Mouse (Mus musculus): Measurements from ENCODE around the gene Olfr16. TPM values are rescaled to one million over a fixed set of nuclear protein-coding genes. Genes with fewer than 3 reads are reported as not detected.

Gene Olfr16
- total and polyA plus RNA-seq, 3 experiments, result not detected

GRCm38 (mm10) chr1:172989794-172990634 is 39.8 kb downstream of the Olfr16 start:
- H3K4me1 ChIP-seq (ENCODE audit: control insufficient read depth in 1 of 2, insufficient read depth in 2 of 2, low read length in 2 of 2), result no peaks in the 10 kb centered on the region
- no peaks in the 10 kb centered on the region for H3K36me3 ChIP-seq (ENCODE audit: control insufficient read depth in 1 of 2, insufficient read depth in 2 of 2, low read length in 2 of 2)
- H3K9ac ChIP-seq (ENCODE audit: control insufficient read depth, low read depth, low read length, poor library complexity, severe bottlenecking), result no peak overlapping the region
- no peak overlapping the region for H3K4me3 ChIP-seq (ENCODE audit: control insufficient read depth in 1 of 2, insufficient read depth in 1 of 2, low read depth in 2 of 2, low read length in 2 of 2)
- no peaks in the 10 kb centered on the region; a peak in 1 of 4 replicates for H3K27me3 ChIP-seq (ENCODE audit: control insufficient read depth in 1 of 2, insufficient read depth in 2 of 2, low read length in 2 of 2)
- TF ChIP-seq MEF2A (IDR thresholded peaks at IDR 0.05; ENCODE audit: extremely low read depth, insufficient replicate concordance, low read depth, low read length, poor library complexity, severe bottlenecking), result no peak
- no peak for TF ChIP-seq TBP (IDR thresholded peaks at IDR 0.05; ENCODE audit: low read depth, low read length)
- TF ChIP-seq ZNF384 (IDR thresholded peaks at IDR 0.05; ENCODE audit: low read depth, low read length), result no peak
- TF ChIP-seq SIN3A (IDR thresholded peaks at IDR 0.05; ENCODE audit: low read length), result no peak
- no peak for TF ChIP-seq MAX (IDR thresholded peaks at IDR 0.05; ENCODE audit: low read length)
- TF ChIP-seq CTCF (IDR thresholded peaks at IDR 0.05 in 2 of 3, conservative IDR thresholded peaks at IDR 0.05 in 1 of 3; ENCODE audit: control insufficient read depth in 1 of 3, insufficient read depth in 1 of 3, low read depth in 2 of 3, low read length in 3 of 3, poor library complexity in 1 of 3, severe bottlenecking in 1 of 3), result no peak
- no peak for TF ChIP-seq MAZ (IDR thresholded peaks at IDR 0.05; ENCODE audit: low read depth, low read length)
- no peak for TF ChIP-seq USF1 (IDR thresholded peaks at IDR 0.05; ENCODE audit: low read depth, low read length)
- TF ChIP-seq NELFE (IDR thresholded peaks at IDR 0.05; ENCODE audit: low read depth, low read length), result no peak
- TF ChIP-seq KAT2A (conservative IDR thresholded peaks at IDR 0.05; ENCODE audit: low read depth, low read length), result no peak
- TF ChIP-seq RAD21 (IDR thresholded peaks at IDR 0.05; ENCODE audit: low read depth, low read length), result no peak
- no peak for TF ChIP-seq MXI1 (IDR thresholded peaks at IDR 0.05; ENCODE audit: low read depth, low read length)
- DNase-seq (ENCODE audit: low read depth, low spot score), result no peak
- no peaks in the 10 kb centered on the region for H3K79me2 ChIP-seq (ENCODE audit: control insufficient read depth, insufficient read depth, low read length, poor library complexity)
- H3K9me3 ChIP-seq (replicated peaks; ENCODE audit: insufficient read depth, low read length), result no peaks in the 10 kb centered on the region
- no peak overlapping the region for H3K27ac ChIP-seq (ENCODE audit: control insufficient read depth, low read depth, low read length)

- Histone ChIP-seq H3K79me2 (ENCODE audit: control insufficient read depth, insufficient read depth, low read length, poor library complexity) (no peaks in the 10 kb centered on the region), H3K36me3 (ENCODE audit: control insufficient read depth in 1 of 2, insufficient read depth in 2 of 2, low read length in 2 of 2) (no peaks in the 10 kb centered on the region), H3K27ac (ENCODE audit: control insufficient read depth, low read depth, low read length) (no peak overlapping the region), H3K4me3 (ENCODE audit: control insufficient read depth in 1 of 2, insufficient read depth in 1 of 2, low read depth in 2 of 2, low read length in 2 of 2) (no peak overlapping the region), H3K4me1 (ENCODE audit: control insufficient read depth in 1 of 2, insufficient read depth in 2 of 2, low read length in 2 of 2) (no peaks in the 10 kb centered on the region), H3K27me3 (ENCODE audit: control insufficient read depth in 1 of 2, insufficient read depth in 2 of 2, low read length in 2 of 2) (no peaks in the 10 kb centered on the region; a peak in 1 of 4 replicates), H3K9me3 (replicated peaks; ENCODE audit: insufficient read depth, low read length) (no peaks in the 10 kb centered on the region), H3K9ac (ENCODE audit: control insufficient read depth, low read depth, low read length, poor library complexity, severe bottlenecking) (no peak overlapping the region)
- TF ChIP-seq USF1 (IDR thresholded peaks at IDR 0.05; ENCODE audit: low read depth, low read length) (no peak), GABPA (IDR thresholded peaks at IDR 0.05; ENCODE audit: low read depth, low read length) (no peak), MYB (IDR thresholded peaks at IDR 0.05; ENCODE audit: low read depth, low read length) (no peak), RCOR1 (IDR thresholded peaks at IDR 0.05; ENCODE audit: low read depth, low read length) (no peak), MEF2A (IDR thresholded peaks at IDR 0.05; ENCODE audit: extremely low read depth, insufficient replicate concordance, low read depth, low read length, poor library complexity, severe bottlenecking) (no peak), MAZ (IDR thresholded peaks at IDR 0.05; ENCODE audit: low read depth, low read length) (no peak), ZKSCAN1 (IDR thresholded peaks at IDR 0.05; ENCODE audit: low read depth, low read length) (no peak), ZC3H11A (IDR thresholded peaks at IDR 0.05; ENCODE audit: low read depth, low read length) (no peak), MXI1 (IDR thresholded peaks at IDR 0.05; ENCODE audit: low read depth, low read length) (no peak), MYC (IDR thresholded peaks at IDR 0.05; ENCODE audit: low read depth, low read length) (no peak), USF2 (IDR thresholded peaks at IDR 0.05; ENCODE audit: borderline replicate concordance in 1 of 2, insufficient read depth in 1 of 2, low read depth in 1 of 2, low read length in 2 of 2) (no peak), EP300 (IDR thresholded peaks at IDR 0.05; ENCODE audit: low read depth in 1 of 2, low read length in 2 of 2) (no peak)
- DNase-seq (ENCODE audit: low read depth, low spot score), result no peak
Measured at GRCm38 (mm10) chr1:172990635-172991009, 40.4 kb downstream of the Olfr16 start.
